Mouse (Mus musculus): ENCODE measurements around the gene Snx29.
"Not testable (repeated sequence)": the region's sequence is repeated elsewhere in the genome, so short reads cannot be mapped to it uniquely, and the experiment has no call there.

The Snx29 gene

GRCm38 (mm10) chr16:11414631-11415030 is 91.9 kb downstream of the Snx29 start:
- no peak for DNase-seq

GRCm38 (mm10) chr16:11418183-11418588 is 95.5 kb downstream of the Snx29 start:
- DNase-seq, result peak; percentile 62

GRCm38 (mm10) chr16:11420311-11421080 is 97.8 kb downstream of the Snx29 start:
- DNase-seq, result peak; percentile 29

GRCm38 (mm10) chr16:11422165-11422564 is 99.5 kb downstream of the Snx29 start:
- no peak for DNase-seq

DNA sequence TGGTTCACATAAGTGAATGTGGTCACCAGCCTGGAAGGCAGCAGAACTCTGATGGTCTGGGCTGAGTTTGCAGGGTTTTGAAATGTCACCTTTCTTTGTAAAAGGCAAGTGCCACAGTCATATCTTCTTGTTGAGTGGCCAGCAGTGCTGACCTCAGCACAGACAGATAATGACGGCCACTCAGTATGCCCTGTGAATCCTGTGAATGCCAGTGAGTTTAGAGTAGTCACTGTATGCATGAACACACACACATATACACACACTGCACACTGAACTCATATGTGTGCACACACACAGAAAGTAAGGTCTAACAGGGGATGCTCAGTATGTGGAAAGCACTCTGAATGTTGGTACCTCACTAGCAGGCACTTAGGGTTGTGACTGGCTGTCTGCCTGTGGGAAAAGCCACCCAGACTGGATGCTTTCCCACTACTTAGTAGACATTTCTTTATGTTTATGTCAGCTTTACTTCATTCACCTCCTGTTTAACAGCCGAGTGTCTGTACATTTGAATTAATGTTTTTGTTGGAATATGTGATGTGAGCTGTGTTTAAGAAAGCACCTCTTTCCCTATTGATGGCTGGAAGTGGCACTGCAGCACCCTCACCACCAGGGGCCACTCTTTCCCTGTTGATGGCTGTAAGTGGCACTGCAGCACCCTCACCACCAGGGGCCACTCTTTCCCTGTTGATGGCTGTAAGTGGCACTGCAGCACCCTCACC is 100.3 kb downstream of the Snx29 start:
- no peak for DNase-seq

GRCm38 (mm10) chr16:11423611-11424297 is 101.0 kb downstream of the Snx29 start:
- peak; percentile 53 for DNase-seq

DNA sequence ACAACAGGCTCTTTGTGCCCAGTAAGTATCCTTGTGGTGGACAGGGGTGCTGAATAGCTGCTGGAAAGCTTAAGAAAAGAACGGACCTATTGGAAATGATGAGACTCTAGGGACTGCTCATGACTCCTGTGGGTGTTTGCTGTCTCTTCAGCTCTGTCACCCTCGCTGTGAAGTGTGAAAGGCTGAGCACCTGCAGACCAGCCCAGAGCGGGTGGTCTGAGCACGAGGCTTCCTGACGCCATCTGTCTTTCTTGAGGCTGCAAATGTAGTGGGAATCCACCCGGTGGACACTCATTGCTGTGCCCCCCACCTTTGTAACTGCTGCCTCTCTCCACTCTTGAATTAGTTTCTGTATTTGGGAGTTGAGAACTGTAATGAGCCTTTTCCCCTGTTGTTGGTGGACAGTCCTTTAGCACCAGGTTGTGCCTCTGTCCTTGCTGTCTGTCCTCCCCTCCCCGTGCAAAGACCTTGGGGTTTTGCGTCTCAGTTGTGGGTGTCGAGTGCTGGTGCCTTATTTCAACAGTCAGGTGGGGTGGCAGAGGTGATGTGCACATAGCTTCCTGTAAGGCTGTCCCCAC is 101.9 kb downstream of the Snx29 start:
- no peak for DNase-seq

- DNase-seq, result peak; percentile 77
Measured at GRCm38 (mm10) chr16:11425279-11425678, 102.6 kb downstream of the Snx29 start.

- DNase-seq, result no peak
Measured at GRCm38 (mm10) chr16:11426810-11427537, 104.3 kb downstream of the Snx29 start.

- no peak for DNase-seq
Measured at GRCm38 (mm10) chr16:11429784-11430183, 107.1 kb downstream of the Snx29 start.

- DNase-seq, result no peak
Measured at GRCm38 (mm10) chr16:11430520-11430919, 107.8 kb downstream of the Snx29 start.

DNA sequence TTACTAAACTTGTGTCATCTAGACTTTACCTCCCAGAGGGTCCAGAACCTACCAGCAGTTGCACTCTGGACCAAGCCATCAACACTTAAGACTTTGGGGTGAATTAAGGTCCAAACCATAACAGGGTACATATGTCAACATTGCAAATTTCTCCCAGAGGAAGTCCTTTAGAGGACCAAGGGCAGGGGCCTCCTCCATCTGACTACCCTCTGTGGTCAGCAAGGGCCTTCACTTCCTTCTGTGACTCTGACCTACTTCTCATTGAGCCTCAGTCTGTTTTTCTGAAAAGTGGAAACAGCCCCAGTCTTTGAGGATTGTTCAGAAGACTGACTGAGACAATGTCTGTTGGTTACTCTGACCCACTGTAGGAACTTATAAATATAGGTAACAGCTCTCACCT is 111.1 kb downstream of the Snx29 start:
- DNase-seq, result peak; percentile 45

DNA sequence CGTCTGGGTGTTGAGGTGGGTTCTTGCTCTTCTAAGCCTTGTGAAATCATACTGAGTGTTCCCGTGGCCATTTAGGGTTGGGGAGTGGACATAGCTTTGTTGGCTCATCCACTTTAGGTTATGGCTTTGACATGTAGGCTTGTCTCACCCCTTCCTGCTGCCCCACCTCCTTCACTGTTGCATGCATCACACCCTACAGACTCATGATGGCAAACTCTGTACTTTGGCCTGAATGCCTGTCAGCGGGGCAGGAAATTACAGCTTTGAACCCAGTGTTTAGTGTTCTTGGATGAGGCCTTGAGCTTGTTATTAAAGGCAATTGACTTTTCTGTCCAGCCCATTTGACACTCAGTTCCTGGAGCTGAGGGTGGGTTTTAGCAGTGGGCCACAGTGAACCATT is 114.9 kb downstream of the Snx29 start:
- no peak for DNase-seq

DNA sequence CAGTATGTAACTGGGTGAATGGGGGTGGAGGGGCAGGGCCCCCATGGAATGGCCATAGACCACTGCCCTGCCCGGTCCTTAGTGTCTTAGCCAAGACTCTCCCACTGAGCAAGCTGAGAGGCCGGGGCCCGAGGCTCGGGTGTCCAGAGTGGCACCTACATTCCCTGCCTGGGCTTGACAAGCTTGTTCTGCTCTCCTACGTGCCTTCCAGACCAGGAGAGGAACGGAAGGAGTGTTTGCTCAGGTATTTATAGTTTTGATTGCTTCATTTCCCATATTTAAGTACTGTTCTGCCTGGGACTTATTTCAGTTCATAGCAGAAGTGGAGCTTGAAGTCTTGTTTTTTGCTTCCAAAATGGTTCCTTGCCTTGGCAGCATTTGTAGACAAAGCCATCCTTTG is 116.7 kb downstream of the Snx29 start:
- peak; percentile 70 for DNase-seq

DNA sequence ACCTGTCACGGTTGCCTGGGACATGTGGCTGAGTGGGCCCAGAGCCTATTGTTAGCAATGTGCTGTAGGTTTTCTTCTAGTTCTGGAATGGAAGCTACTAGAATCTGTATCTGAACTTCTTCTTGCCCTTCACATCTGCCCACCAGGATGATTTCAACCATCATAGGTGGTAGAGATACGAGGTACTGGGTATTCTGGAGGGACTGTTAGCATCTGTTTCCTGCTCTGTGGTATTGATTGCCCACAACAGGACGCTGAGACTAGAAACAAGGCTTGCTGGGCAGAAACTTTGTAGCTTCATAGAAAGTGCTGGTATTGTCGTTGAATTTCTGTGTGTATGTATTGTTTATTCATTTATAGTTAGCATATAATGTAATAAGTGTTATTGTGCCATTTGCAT is 118.9 kb downstream of the Snx29 start:
- DNase-seq, result no peak

GRCm38 (mm10) chr16:11442534-11442933 is 119.8 kb downstream of the Snx29 start:
- no peak for DNase-seq

DNA sequence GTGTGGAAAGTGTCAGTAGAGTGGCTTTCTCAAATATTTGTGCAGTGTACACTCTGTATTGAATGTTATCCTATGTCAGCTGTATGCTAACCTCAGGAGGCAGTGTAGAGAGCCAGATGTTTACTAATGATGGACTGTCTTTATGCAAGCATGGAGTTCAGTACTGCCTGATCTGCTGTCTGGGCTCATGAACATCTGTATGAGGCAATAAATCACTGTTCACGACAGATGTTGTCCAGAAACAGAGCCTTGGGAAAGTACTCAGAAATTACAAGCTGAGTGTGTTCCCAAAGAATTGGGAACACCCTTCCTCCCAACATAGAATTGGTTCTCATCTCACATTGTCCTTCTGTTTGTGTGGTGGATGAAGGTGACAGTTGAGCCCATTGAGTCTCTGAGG is 121.9 kb downstream of the Snx29 start:
- DNase-seq, result no peak

GRCm38 (mm10) chr16:11446977-11447376 is 124.3 kb downstream of the Snx29 start:
- peak; percentile 82 for DNase-seq

GRCm38 (mm10) chr16:11447905-11448304 is 125.2 kb downstream of the Snx29 start:
- peak; percentile 55 for DNase-seq

DNA sequence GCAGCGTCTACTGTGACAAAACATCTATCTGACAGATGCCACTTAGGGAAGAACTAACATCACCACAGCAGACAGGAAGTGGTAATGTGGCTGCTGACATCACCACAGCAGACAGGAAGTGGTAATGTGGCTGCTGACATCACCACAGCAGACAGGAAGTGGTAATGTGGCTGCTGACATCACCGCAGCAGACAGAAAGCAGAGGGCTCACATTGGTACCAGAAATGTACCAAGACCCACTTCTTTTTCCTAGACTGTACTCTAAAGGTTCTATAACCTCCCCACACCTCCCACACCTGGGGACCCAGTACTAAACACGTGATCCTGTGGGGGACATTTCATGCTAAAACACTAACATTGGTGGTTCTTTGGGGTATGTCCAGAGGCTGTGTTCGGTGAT is 126.0 kb downstream of the Snx29 start:
- not testable (repeated sequence) for DNase-seq

DNA sequence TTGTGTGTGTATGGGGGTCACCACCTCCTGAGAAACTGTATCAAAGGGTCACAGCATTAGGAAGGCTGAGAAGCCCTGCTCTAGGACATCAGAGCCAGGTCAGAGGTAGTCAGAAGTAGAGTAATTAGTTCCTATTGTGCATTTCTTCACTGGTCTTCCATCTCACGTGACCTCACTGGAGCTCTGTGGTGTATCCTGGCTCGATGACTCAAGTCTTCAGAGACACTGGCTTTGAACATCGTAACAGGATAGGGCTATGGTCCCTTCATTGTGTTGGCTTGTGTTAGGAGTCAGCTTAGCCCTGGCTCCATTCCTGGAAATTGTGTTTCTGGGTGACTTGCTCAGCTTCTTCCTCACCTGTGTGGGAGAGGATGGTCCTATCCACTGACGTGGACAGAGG is 126.6 kb downstream of the Snx29 start:
- DNase-seq, result no peak

GRCm38 (mm10) chr16:11450626-11451025 is 127.9 kb downstream of the Snx29 start:
- no peak for DNase-seq

- peak; percentile 69 for DNase-seq
Measured at GRCm38 (mm10) chr16:11454871-11455270, 132.2 kb downstream of the Snx29 start.

All from lung, postnatal 36 days (tissue).